Mouse (Mus musculus) thymus, adult 2 months (tissue): ENCODE measurements around the gene Prok1. TPM values are rescaled to one million over a fixed set of nuclear protein-coding genes. Genes with fewer than 3 reads are reported as not detected.

Experiments
- DNase-seq: peaks from one replicate; pipeline ENCODE4 v3.0.0; 2021
- H3K27ac ChIP-seq: fragments of 200-500 bp; 2 replicates; pipeline ENCODE4 v1.5.1; 2012; ENCODE audit warnings: low read length, control low read depth; ENCODE audit not compliant: control insufficient read depth, insufficient read depth
- H3K27me3 ChIP-seq: fragments of 200-500 bp; 2 replicates; pipeline ENCODE4 v1.6.1; 2012; ENCODE audit warnings: mild to moderate bottlenecking, low read length, moderate library complexity, mixed read lengths; ENCODE audit not compliant: control insufficient read depth, insufficient read depth
- H3K36me3 ChIP-seq: fragments of 200-500 bp; 2 replicates; pipeline ENCODE4 v1.6.1; 2012; ENCODE audit warnings: mild to moderate bottlenecking, low read length, moderate library complexity; ENCODE audit not compliant: control insufficient read depth, insufficient read depth
- H3K4me1 ChIP-seq: fragments of 200-500 bp; replicated peaks from 2 replicates; pipeline ENCODE4 v1.6.1; 2012; ENCODE audit warnings: low read length; ENCODE audit not compliant: control insufficient read depth, insufficient read depth
- H3K4me3 ChIP-seq: fragments of 200-500 bp; 2 replicates; pipeline ENCODE4 v1.5.1; 2012; ENCODE audit warnings: mild to moderate bottlenecking, low read length, control low read depth, moderate library complexity; ENCODE audit not compliant: control insufficient read depth, insufficient read depth
- CTCF ChIP-seq: fragments of 200-500 bp; IDR thresholded peaks from 2 replicates; pipeline ENCODE4 v1.5.1; 2012; ENCODE audit warnings: mild to moderate bottlenecking, control low read depth, low read length, moderate library complexity, borderline replicate concordance; ENCODE audit not compliant: control insufficient read depth, poor library complexity, insufficient read depth; ENCODE audit errors: extremely low read depth
- POLR2A ChIP-seq: fragments of 200-500 bp; IDR thresholded peaks from 2 replicates; pipeline ENCODE4 v1.6.1; 2012; ENCODE audit warnings: mild to moderate bottlenecking, low read length, control low read depth, moderate library complexity; ENCODE audit not compliant: control insufficient read depth, poor library complexity, insufficient read depth; ENCODE audit errors: extremely low read depth
- WGBS: fragments of 180-500 bp; shearing (Covaris S2); methylation state at CpG from one replicate; pipeline ENCODE4 v1.1.7; 2018; 5-methylcytosine and 5-hydroxymethylcytosine counted together
- polyA plus RNA-seq: library from polyadenylated mRNA; depleted of rRNA; stranded (reverse); fragments of >200 nt; gene quantifications from 2 replicates; pipeline ENCODE4 v1.2.3, GENCODE M21; 2012

Prok1 gene
- polyA plus RNA-seq, 1 experiment = 0.70 TPM

DNA sequence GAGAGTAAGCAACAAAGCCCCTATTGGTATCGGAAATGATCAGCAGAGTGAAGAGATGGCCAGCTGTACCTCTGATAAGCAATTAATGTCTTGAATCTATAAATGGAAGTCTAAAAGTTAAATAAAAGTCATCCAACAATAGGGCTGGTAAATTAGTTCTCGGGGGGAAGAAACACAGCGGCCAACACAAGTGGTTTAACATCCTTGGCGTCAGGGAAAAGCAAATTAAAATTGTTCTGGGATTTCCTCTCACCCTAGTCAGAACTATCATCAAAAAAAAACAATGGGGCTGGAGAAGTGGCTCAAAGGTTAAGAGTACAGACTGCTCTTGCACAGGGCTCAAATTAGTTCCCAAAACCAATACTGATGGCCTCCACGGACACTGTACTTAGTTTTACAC lies 13.7 kb downstream of the Prok1 start:
- no peak overlapping the region for H3K4me3 ChIP-seq
- H3K36me3 ChIP-seq = no peaks in the 10 kb centered on the region
- 98% methylated on average over 5 of the region's 5 CpGs for WGBS
- no peaks in the 10 kb centered on the region for H3K27me3 ChIP-seq
- H3K27ac ChIP-seq = no peak overlapping the region
- no peak for TF ChIP-seq CTCF
- TF ChIP-seq POLR2A = no peak
- peaks cover 6% of the 10 kb centered on the region; the same call in 1 of the 2 replicates for H3K4me1 ChIP-seq
- DNase-seq = no peak

- no peak for TF ChIP-seq CTCF
- no peak for TF ChIP-seq POLR2A
- no peak overlapping the region for H3K4me3 ChIP-seq
- 38% methylated on average over 1 of the region's 1 CpGs for WGBS
- no peaks in the 10 kb centered on the region for H3K36me3 ChIP-seq
- DNase-seq = no peak
- peaks cover 6% of the 10 kb centered on the region; the same call in 1 of the 2 replicates for H3K4me1 ChIP-seq
- no peaks in the 10 kb centered on the region for H3K27me3 ChIP-seq
- H3K27ac ChIP-seq = no peak overlapping the region
Measured at GRCm38 (mm10) chr3:107223230-107223629, 16.3 kb downstream of the Prok1 start.

DNA sequence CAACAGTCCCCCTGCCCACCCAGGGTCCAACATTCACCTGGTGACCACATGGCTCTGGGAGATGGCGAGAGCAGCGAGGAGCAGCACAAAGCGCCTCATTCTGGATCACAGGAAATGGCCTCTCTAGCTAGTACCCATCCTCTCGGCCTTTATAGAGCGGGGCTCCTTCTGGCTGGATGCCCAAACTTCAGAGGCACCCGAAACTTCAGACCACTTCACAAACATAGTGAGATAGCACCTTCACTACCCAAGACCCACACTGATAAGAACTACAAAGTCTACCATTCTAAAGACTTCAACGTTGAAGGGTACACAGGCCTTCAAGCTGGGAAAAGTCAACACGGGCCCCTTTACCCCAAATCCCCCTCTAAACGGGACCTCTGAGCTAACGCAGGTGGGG lies 17.9 kb downstream of the Prok1 start, which contains the start of gene Cym:
TSS of gene Cym (minus strand) at position 125 of the 400 bp plus-strand sequence.
- Histone ChIP-seq H3K36me3 (no peaks in the 10 kb centered on the region), H3K27me3 (no peaks in the 10 kb centered on the region), H3K4me1 (peaks cover 6% of the 10 kb centered on the region; the same call in 1 of the 2 replicates), H3K27ac (no peak within 1 kb of the TSS), H3K4me3 (no peak within 1 kb of the TSS)
- no peak for DNase-seq
- WGBS = 66% methylated on average over 10 of the region's 10 CpGs
- no peak for TF ChIP-seq POLR2A
- TF ChIP-seq CTCF = no peak

DNA sequence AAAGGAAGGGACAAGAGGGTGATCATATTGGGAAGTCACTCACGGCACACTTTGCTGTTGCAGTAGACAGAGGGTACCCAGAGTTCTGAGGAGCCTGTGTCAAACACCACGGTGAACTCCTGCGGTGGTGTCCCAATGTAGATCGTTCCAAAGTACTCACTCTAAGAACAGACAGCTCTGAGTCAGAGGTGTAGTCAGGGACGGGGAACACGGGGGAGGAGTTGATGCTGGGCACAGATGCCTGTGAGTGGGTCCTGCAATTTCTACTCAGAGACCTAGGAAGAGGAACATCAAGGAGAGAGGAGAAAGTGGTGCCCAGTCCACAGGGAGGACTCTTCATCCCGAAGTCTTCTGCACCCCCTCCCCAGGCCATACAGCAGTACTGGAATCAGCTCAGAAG lies 20.9 kb downstream of the Prok1 start:
- H3K27ac ChIP-seq = no peak overlapping the region
- 93% methylated on average over 7 of the region's 7 CpGs for WGBS
- no peaks in the 10 kb centered on the region for H3K36me3 ChIP-seq
- peaks cover 6% of the 10 kb centered on the region; the same call in 1 of the 2 replicates for H3K4me1 ChIP-seq
- TF ChIP-seq CTCF (no peak), POLR2A (no peak)
- H3K4me3 ChIP-seq = no peak overlapping the region
- DNase-seq = no peak
- no peaks in the 10 kb centered on the region for H3K27me3 ChIP-seq

- Histone ChIP-seq H3K27ac (no peak overlapping the region), H3K4me1 (no peaks in the 10 kb centered on the region), H3K4me3 (no peak overlapping the region), H3K27me3 (no peaks in the 10 kb centered on the region), H3K36me3 (no peaks in the 10 kb centered on the region)
- DNase-seq = no peak
- 94% methylated on average over 3 of the region's 3 CpGs for WGBS
- TF ChIP-seq POLR2A = no peak
- TF ChIP-seq CTCF = no peak
Measured at GRCm38 (mm10) chr3:107217101-107217480, 22.4 kb downstream of the Prok1 start.

- H3K4me3 ChIP-seq = no peak overlapping the region
Measured at GRCm38 (mm10) chr3:107216400-107217100, 23.0 kb downstream of the Prok1 start.

More at GRCm38 (mm10) chr3:107216400-107217100, 23.0 kb downstream of the Prok1 start:
- Histone ChIP-seq H3K4me1 (no peaks in the 10 kb centered on the region), H3K27me3 (no peaks in the 10 kb centered on the region), H3K27ac (no peak overlapping the region), H3K36me3 (no peaks in the 10 kb centered on the region)
- TF ChIP-seq POLR2A (no peak), CTCF (no peak)
- WGBS = 82% methylated on average over 8 of the region's 8 CpGs
- DNase-seq = no peak
